Mouse (Mus musculus) B cell, adult 62 days (primary cell): ENCODE data around the gene Gm29106. TPM values are rescaled to one million over a fixed set of nuclear protein-coding genes. Genes with fewer than 3 reads are reported as not detected.

Source experiments
- total RNA-seq: library from RNA; stranded (reverse); gene quantifications from 4 replicates; pipeline ENCODE4 v1.2.4, GENCODE M21; 2023

Gene Gm29106
- total RNA-seq: not detected in 4 replicates

DNA sequence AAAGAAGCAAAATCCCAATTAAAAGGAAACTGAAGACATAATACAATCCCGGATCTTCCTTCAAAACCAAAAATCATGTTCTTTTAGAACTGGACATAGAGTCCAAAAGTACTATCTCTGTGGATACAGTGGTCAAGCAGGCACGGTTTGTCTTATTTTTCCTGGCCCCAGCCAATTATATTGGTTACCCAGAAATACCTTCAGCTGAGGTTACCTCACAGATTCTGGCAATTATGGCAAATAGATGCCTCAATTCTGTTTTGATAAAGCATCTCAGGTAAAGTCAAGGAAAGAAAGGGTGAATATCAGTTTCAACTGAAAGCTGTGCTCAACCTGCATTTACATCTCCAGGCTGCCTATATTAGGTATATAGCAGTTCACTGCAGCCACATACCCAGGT lies at the start of gene Gm29106:
TSS of gene Gm29106 (plus strand) at position 301 of the 400 bp plus-strand sequence.

Other genes starting within 250 kb of the Gm29106 start
- not detected in 4 replicates for gene Gm28168, start 248.5 kb upstream of the Gm29106 start, total RNA-seq
- gene Gm7145, start 210.6 kb upstream of the Gm29106 start, total RNA-seq: not detected in 4 replicates
- gene Tsn, start 135.2 kb downstream of the Gm29106 start, total RNA-seq: 81.7 to 90.6 TPM (median 86.0 TPM) in 4 replicates
- gene Nifk, start 145.3 kb downstream of the Gm29106 start, total RNA-seq: 31.2 to 37.7 TPM (median 37.4 TPM) in 4 replicates
- 133 to 150 TPM (median 141 TPM) in 4 replicates for gene Clasp1, start 212.5 kb downstream of the Gm29106 start, total RNA-seq